Mouse (Mus musculus): ENCODE data around the gene Vil1. TPM values are rescaled to one million over a fixed set of nuclear protein-coding genes. Genes with fewer than 3 reads are reported as not detected.

The Vil1 gene
- total and polyA plus RNA-seq, 2 experiments from 2014 or later: 0.31 to 0.38 TPM

DNA sequence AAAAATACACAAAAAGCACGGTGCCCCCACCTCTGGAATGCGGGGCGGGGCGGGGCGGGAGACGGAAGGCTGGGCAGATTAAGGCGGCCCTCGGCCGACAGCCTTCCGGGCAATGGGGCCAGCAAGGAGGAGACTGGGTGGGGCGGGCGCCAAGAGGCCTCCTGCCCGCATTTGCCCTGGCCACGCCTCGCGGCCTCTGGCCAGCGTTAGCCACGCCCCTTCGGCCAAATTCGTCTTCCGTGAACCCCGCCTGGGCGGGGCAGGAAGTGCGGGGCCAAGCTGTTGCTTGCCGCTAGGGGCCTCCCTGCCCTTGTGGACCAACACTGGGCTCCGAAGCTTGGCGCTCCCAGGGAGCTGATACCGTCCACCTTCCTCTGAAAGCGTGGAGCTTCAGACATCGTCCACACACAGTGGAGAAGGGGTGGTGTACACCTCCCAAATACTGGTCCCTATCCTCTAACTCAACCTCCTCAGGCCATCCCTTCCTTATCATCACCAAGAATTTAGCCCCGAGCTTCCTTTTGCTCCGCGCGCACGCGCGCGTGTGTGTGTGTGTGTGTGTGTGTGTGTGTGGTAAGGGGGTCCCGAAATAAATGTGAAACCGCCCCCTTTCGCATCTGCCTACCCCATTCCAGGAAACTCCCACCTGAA, 11.8 kb upstream of the Vil1 start:
- peak overlapping the region; percentile 45 for H3K4me3 ChIP-seq (ENCODE audit: low read depth, low read length)

DNA sequence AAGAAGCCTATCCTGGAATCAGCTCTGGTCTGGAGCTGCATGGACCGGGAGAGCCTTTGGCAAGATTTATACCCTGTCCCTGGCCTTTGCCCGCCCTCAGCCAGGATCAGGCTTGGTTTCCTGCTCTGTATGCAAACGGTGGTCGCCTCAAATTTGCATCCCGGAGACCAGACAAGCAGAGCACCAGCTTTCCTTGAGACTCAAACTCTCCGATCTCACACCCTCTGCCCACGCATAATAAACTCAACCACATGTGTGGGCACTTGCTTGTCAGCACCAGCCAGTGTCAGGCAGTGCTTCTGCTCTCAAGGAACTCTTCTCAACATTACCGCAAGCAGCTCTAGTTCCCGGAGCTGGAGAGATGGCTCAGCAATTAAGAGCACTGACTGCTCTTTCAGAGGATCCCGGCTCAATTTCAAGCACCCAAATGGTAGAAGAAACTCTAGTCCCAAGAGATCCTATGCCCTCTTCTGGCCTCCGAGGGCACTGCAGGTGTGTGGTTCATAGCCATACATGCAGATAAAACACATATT, 11.2 kb upstream of the Vil1 start:
- peak overlapping the region; percentile 44 for H3K27ac ChIP-seq (ENCODE audit: low read depth, low read length)
- peak overlapping the region; percentile 76 for H3K4me2 ChIP-seq (ENCODE audit: low read depth, low read length, poor library complexity, severe bottlenecking)
- peak; percentile 71 for DNase-seq (ENCODE audit: low spot score)
- no peaks in the 10 kb centered on the region for H3K9me3 ChIP-seq (ENCODE audit: low read length)
- ATAC-seq (ENCODE audit: low FRiP score): peak; percentile 17; the same call in 1 of the 2 replicates
- H3K9ac ChIP-seq (replicated peaks; ENCODE audit: low read length, poor library complexity, severe bottlenecking): peak overlapping the region; percentile 44
- H3K4me1 ChIP-seq (ENCODE audit: insufficient read depth, low read length): no peaks in the 10 kb centered on the region
- WGBS: 4% methylated on average over 11 of the region's 11 CpGs
- TF ChIP-seq CTCF (IDR thresholded peaks at IDR 0.05): peak; percentile 77
- no peaks in the 10 kb centered on the region for H3K36me3 ChIP-seq (ENCODE audit: insufficient read depth, low read length)
- no peaks in the 10 kb centered on the region for H3K27me3 ChIP-seq (ENCODE audit: insufficient read depth, low read length)
- H3K4me3 ChIP-seq (ENCODE audit: low read depth, low read length): peak overlapping the region; percentile 45

More for the DNA sequence above, 11.8 kb upstream of the Vil1 start:
- Histone ChIP-seq H3K4me2 (ENCODE audit: low read depth, low read length, poor library complexity, severe bottlenecking) (peak overlapping the region; percentile 76), H3K27me3 (ENCODE audit: insufficient read depth, low read length) (no peaks in the 10 kb centered on the region), H3K9ac (replicated peaks; ENCODE audit: low read length, poor library complexity, severe bottlenecking) (peak overlapping the region; percentile 44), H3K4me1 (ENCODE audit: insufficient read depth, low read length) (peaks cover 1% of the 10 kb centered on the region; the same call in 1 of the 2 replicates), H3K27ac (ENCODE audit: low read depth, low read length) (peak overlapping the region; percentile 44), H3K36me3 (ENCODE audit: insufficient read depth, low read length) (no peaks in the 10 kb centered on the region), H3K9me3 (ENCODE audit: low read length) (no peaks in the 10 kb centered on the region)
- DNase-seq (ENCODE audit: low spot score) (peak; percentile 92), ATAC-seq (ENCODE audit: low FRiP score) (peak; percentile 83)
- under 1% methylated on average over 39 of the region's 41 CpGs for WGBS
- TF ChIP-seq CTCF (IDR thresholded peaks at IDR 0.05): peak; percentile 80

DNA sequence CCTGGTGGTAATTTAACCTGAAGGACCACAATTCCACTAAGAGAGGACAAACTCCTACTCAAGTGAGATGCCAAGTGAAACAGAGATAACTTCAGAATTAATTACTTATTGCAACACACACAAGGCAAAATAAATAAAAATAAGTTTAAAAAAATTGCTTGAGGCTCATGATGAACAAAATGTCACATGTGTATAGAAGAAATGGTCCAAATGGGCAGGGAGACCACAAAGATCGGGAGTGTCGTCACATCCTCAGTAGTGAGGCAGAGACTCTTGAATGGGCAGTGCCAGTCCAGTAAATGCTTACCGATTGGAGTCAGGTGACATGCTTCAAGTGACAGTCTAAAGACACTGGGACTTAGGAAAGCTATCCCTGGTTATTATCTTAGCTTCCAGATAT, 8.6 kb upstream of the Vil1 start:
- no peak overlapping the region for H3K9ac ChIP-seq (replicated peaks; ENCODE audit: low read length, poor library complexity, severe bottlenecking)
- TF ChIP-seq CTCF (IDR thresholded peaks at IDR 0.05): no peak
- no peak overlapping the region for H3K4me3 ChIP-seq (ENCODE audit: low read depth, low read length)
- ATAC-seq (ENCODE audit: low FRiP score) (no peak), DNase-seq (ENCODE audit: low spot score) (no peak)
- no peak overlapping the region for H3K27ac ChIP-seq (ENCODE audit: low read depth, low read length)
- H3K4me2 ChIP-seq (ENCODE audit: low read depth, low read length, poor library complexity, severe bottlenecking): no peak overlapping the region
- H3K4me1 ChIP-seq (ENCODE audit: insufficient read depth, low read length): no peaks in the 10 kb centered on the region
- 82% methylated on average over 3 of the region's 3 CpGs for WGBS
- no peaks in the 10 kb centered on the region for H3K27me3 ChIP-seq (ENCODE audit: insufficient read depth, low read length)
- H3K9me3 ChIP-seq (ENCODE audit: low read length): no peaks in the 10 kb centered on the region
- H3K36me3 ChIP-seq (ENCODE audit: insufficient read depth, low read length): no peaks in the 10 kb centered on the region

DNA sequence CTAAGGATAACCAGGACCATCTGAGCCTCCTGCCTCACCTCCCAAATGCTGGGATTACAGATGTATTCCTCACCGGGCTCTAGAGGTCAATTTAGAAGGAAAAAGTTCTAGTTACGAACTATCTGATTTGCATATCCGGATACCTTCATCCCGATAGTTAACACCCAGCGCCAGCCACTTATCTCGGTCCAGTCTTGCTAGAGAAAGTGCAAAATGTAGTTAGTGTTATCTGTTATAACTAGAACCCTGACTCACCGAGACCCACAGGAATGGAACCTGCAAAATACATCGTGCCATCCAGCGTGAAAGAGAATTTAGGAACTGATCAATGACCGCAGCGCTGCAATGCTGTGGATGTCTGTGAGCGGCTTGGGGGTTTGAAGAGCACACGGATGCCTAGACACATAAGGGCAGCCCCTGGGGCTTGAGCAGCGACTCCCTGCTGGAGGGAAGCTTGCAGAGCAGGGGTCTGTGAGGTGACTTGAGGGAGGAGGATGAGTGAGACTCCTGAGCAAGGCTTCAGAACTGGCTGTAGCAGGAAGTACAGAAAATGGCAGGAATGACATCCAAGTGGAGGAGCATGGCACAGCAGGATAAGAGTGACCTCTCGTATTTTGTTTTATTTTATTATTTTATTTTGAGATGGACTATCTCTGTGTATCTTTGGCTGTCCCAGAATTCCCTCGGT, 8.0 kb upstream of the Vil1 start:
- Histone ChIP-seq H3K4me1 (ENCODE audit: insufficient read depth, low read length) (no peaks in the 10 kb centered on the region), H3K4me2 (ENCODE audit: low read depth, low read length, poor library complexity, severe bottlenecking) (no peak overlapping the region), H3K9me3 (ENCODE audit: low read length) (no peaks in the 10 kb centered on the region), H3K36me3 (ENCODE audit: insufficient read depth, low read length) (no peaks in the 10 kb centered on the region), H3K9ac (replicated peaks; ENCODE audit: low read length, poor library complexity, severe bottlenecking) (no peak overlapping the region), H3K27ac (ENCODE audit: low read depth, low read length) (no peak overlapping the region), H3K4me3 (ENCODE audit: low read depth, low read length) (no peak overlapping the region), H3K27me3 (ENCODE audit: insufficient read depth, low read length) (no peaks in the 10 kb centered on the region)
- ATAC-seq (ENCODE audit: low FRiP score): no peak
- DNase-seq (ENCODE audit: low spot score): no peak
- TF ChIP-seq CTCF (IDR thresholded peaks at IDR 0.05): no peak
- 58% methylated on average over 16 of the region's 16 CpGs for WGBS

DNA sequence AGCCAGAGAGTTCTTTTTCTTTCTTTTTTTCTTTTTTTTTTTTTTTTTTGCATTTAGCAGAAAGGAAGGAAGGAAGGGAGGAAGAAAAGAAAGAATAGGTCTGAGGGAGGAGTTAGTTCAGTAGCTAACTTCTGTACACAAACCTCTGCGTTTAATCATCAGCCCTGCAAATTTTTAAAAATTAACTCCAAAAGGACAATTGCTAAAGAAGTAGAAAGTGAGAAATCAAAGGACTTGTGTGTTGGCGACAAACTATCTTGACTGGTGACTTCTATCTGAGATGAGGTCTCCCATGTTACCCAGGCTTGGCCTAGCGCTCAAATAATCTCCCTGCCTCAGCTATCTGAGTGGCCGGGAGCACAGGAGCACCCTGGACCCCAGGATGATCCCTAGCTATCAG, 5.0 kb upstream of the Vil1 start:
- H3K4me3 ChIP-seq (ENCODE audit: low read depth, low read length): no peak overlapping the region
- no peaks in the 10 kb centered on the region for H3K9me3 ChIP-seq (ENCODE audit: low read length)
- no peaks in the 10 kb centered on the region for H3K27me3 ChIP-seq (ENCODE audit: insufficient read depth, low read length)
- DNase-seq (ENCODE audit: low spot score) (no peak), ATAC-seq (ENCODE audit: low FRiP score) (no peak)
- WGBS: 93% methylated on average over 4 of the region's 4 CpGs
- H3K27ac ChIP-seq (ENCODE audit: low read depth, low read length): no peak overlapping the region
- H3K36me3 ChIP-seq (ENCODE audit: insufficient read depth, low read length): no peaks in the 10 kb centered on the region
- no peak overlapping the region for H3K4me2 ChIP-seq (ENCODE audit: low read depth, low read length, poor library complexity, severe bottlenecking)
- H3K4me1 ChIP-seq (ENCODE audit: insufficient read depth, low read length): no peaks in the 10 kb centered on the region
- TF ChIP-seq CTCF (IDR thresholded peaks at IDR 0.05): no peak
- no peak overlapping the region for H3K9ac ChIP-seq (replicated peaks; ENCODE audit: low read length, poor library complexity, severe bottlenecking)

DNA sequence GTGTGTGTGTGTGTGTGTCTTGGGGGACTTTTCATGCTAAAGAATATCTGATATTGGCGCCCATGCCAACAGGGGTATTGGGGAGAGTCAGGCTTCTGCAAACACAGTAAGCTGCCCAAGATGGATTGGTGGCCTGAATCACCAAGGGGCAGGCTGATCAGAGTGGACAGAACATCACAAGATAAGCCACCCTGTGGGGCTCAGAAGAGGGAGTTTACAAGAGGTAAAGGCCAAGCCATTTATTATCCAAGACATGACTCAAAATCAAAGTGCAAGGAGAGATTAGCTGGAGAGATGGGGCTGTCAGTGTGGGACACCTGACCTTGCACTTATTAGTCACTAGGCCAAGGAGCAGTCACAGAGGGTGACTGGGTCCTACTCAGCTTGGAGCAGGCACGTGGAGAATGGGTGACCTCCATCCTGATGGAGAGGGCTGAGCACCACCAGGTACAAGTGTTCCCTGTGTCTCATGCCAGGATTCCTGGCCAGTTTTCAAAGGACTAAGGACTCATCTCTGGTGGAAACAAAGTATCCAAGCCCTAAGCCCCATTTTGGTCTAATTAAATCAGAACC, 2.7 kb downstream of the Vil1 start:
- Histone ChIP-seq H3K27me3 (ENCODE audit: insufficient read depth, low read length) (no peaks in the 10 kb centered on the region), H3K9me3 (ENCODE audit: low read length) (no peaks in the 10 kb centered on the region), H3K4me2 (ENCODE audit: low read depth, low read length, poor library complexity, severe bottlenecking) (no peak overlapping the region), H3K4me1 (ENCODE audit: insufficient read depth, low read length) (no peaks in the 10 kb centered on the region), H3K27ac (ENCODE audit: low read depth, low read length) (no peak overlapping the region), H3K9ac (replicated peaks; ENCODE audit: low read length, poor library complexity, severe bottlenecking) (no peak overlapping the region), H3K36me3 (ENCODE audit: insufficient read depth, low read length) (no peaks in the 10 kb centered on the region), H3K4me3 (ENCODE audit: low read depth, low read length) (no peak overlapping the region)
- DNase-seq (ENCODE audit: low spot score) (no peak), ATAC-seq (ENCODE audit: low FRiP score) (no peak)
- no peak for TF ChIP-seq CTCF (IDR thresholded peaks at IDR 0.05)
- 56% methylated on average over 2 of the region's 2 CpGs for WGBS

All from midbrain, postnatal 0 days (tissue).